Mouse (Mus musculus) kidney, adult 18-20 months (tissue): ENCODE measurements around the gene Syna.

Source experiments
- DNase-seq: peaks from one replicate; pipeline ENCODE4 v3.0.0; 2021

The Syna gene

DNA sequence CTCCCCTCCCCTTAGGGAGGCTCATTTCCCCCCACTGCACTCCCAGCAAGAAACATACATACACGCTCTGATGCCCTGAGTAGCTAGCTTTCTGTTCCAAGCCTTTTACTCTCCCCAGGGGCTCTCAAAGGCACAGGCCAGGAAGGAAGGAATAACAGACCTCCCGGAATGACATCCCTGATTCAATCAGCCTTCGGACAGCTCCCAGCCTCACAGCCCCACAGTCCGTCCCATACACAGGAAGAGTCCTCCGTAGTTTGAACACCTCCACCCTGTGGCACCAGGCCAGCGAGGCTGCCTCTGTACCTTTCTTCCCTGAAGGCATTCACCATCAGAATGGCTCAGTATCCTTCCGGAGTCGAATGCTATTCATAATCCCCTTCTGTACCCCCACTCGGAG is 31.5 kb downstream of the Syna start:
- DNase-seq, result no peak

DNA sequence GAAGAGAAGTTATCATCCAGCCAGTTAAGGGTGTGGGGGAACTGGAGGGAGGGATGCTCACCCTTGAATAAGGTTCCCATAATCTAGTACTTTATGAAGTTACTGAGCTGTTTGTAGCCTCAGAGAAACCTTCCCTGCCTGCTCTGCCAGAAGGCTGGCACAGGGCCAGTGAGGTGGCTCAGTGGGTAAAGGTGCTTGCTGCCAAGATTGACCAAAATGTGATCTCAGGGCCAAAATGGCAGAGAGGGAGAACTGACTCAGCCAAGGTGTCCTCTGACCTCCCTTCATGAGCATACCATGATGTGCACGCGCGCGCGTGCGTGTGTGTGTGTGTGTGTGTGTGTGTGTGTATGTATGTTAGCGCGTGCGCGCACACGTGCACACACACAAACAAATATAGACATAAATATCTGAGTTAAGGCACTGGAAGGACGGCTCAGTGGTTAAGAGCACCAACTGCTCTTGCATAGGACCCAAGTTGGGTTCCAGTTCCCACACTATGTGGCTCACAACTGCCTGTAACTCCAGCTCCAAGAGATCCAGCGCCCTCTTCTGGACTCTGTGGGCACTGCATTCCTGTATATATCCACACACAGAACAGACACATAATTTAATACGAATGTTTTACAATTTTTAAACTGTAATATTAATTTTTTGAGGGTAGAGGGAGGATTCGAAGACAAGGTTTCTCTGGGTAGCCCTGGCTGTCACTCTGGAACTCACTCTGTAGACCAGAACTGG is 33.8 kb downstream of the Syna start:
- DNase-seq, result no peak

DNA sequence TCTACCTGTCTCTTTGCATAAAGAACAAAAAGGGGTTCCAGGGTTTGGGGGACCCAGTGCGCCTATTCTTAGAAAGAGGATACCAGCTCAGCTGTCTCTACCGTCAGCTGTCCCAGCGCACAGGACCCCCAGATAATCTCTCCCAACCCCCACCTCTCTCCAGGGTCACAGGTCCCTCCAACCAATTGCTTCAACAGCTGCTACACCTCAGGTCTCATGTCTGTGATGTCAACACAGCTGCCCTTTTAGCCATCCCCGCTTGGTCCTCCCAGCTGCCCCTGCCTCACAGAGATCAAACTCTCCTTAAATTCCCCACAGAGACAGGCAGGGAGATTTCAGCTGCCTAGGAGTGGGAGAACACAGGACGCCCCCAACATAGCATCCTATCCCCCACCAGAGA is 36.2 kb downstream of the Syna start:
- DNase-seq, result no peak

DNA sequence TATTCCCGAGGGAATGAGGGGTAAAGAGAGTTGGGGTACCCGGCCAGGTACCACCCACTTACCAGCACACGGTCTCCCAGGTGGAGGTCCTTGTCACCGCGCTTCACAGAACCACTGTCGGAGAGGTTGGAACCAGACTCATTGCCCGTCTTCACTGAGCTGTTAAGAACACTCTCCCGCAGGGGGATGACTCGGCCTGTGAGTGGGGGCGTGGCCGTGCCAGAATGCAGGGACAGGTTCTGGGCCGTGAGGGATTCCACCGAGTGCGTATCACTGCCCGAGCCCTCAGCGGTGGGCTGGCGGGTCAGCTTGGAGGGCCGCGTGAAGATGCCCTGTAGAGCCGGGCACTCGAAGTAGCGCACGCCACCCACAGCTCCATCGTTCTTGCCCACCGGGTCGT is 37.4 kb downstream of the Syna start:
- DNase-seq, result no peak

DNA sequence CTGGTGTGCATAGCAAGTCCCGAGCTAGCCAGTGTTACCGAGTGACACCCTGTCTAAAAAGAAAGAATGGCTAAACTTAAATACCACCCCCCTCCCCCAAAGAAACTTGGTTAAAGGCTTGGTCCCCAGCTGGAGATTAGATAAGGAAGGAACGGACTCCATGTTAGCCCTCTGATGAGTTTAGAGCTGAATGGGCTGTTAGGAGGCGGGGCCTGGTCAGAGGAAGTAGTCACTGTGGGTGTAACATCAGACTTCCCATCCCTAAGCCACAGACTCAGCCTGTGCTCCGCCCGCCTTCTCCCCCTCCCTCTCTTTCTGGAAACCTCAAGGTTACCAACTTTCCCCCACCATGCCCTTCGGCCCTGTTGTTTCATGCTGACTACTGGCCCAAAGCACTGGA is 38.2 kb downstream of the Syna start:
- DNase-seq, result no peak

DNA sequence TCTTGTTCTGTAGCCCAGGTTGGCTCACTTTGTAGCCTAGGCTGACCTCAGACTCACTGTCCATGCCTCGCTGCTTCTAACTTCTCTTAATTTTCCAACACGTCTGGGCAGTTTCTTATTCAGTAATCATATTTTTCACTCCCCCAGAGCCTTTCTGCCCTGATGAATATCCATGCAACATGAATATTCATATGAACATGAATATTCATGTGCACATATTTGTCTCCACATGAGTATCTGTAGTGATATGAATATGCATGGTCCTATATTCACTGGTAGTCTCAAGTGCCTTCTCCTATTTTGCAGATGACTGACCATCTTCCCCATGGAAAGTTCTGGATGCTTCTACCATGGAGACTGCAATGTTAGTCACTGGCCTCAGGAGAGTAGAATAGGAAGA is 38.8 kb downstream of the Syna start:
- no peak for DNase-seq

DNA sequence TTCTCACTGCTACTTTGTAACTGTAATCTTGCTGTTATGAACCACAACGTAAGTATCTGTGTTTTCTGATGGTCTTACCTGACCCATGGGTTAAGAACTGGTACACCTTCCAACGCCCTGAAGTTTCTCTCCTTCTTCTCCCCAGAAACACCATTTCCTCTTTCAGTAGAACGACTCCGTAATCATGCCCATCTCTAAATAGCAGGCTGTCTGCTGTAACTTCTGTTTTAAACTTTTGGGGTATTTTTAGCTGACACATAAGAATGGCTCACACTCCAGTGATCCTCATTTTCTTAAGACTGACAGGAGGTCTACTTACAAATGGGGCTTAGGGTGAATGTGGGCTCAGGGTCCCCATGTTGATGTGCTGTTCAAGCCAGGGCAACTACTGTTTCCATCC is 39.9 kb downstream of the Syna start:
- DNase-seq, result no peak

DNA sequence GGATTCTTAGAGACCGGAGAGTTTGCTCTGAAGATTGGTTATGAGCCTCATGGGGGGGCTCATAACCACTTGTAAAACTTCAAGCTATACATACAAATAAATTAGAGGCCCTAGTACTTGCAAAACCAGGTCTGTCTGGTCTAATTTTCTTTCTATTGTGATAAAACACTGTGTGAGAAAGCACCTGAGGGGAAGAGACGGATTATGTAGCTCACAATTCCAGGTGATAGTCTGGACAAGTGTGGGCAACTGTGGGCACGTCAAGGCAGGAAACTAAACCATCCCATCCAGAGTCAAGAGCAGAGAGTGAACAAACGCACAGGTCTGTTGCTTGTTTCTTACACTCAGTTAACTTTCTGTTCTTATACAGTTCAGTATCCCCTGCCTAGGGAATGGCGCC is 40.5 kb downstream of the Syna start:
- no peak for DNase-seq

DNA sequence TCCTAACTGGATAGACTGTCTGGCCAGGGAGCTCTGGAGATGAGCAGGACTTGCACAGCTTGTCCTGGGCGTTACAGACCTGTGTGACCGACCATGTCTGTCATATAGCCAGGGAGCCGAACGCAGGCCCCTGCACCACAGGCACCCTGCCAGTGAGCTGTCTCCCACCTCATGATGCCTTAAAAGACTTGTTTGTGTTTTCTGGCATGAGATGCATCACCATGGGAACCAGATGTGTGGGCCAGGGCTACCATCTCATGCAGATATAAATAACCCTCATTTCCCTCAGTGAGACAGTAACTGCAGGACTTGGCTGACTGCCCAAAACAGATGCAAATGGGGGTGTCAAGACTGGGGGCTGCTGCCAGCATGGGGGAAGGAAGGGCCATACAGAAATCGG is 47.9 kb downstream of the Syna start:
- no peak for DNase-seq

DNA sequence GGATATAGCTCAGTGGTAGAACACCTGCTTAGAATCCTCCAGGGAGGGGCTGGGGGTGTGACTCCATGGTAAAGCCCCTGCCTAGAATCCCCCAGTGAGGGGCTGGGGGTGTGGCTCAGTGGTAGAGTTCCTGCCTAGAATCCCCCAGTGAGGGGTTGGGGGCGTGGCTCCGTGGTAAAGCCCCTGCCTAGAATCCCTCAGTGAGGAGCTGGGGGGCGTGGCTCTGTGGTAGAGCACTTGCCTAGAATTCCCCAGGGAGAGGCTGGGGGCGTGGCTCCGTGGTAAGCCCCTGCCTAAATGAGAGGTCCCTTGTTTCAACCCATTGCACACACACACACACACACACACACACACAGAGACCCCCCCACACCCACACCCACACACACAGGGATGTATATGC is 49.7 kb downstream of the Syna start:
- no peak for DNase-seq

DNA sequence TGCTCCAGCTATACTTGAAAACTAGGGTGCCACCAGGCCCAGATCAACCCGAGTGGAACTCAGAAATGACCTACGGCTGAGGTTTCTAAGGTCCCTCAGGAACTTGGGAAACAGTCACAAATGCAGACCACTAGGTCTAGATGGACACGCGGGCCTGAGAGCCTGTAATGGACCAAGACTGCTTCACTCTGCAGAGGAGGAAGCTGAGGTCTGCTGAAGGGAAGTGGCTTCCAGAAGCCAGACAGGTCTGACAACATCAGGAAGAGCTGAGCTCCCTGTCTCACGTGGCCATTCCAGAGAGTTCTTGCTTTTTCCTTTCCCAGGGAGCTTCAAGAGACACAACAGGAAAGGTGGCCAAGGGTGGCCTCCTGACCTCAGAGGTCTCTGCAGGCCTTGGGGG is 51.0 kb downstream of the Syna start:
- DNase-seq, result no peak
